Mouse (Mus musculus) urinary bladder, postnatal 36 days (tissue): ENCODE results near the gene Trim2.
A peak's percentile ranks its signal among the peaks of the same experiment; 100 is the strongest.

Experiments
- DNase-seq, 2 experiments: peaks; one replicate each; pipeline ENCODE4 v3.0.0; 2022; ENCODE audit warnings: low spot score in 2 of 2, mixed read lengths in 1 of 2

The Trim2 gene

DNA sequence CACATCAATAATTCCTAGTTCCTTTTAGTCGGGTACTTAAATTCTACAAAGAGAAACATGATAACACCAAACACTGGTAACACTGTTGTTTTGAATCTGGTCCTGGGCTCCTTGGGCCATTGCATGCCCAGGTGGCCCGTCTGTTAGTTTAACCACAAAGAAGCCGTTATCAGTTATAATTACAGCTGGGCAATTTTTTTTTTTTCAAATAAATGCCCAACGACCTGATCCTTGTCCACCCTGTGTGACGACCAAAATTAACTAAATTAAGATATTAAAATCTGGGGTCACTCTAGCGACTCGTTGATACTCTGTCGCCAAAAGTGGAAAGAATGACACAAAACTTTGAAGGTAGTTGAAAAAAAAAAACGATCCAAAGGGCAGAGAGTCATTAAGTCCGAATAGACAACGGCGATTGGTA, 151.9 kb downstream of the Trim2 start:
- DNase-seq, result no peak

DNA sequence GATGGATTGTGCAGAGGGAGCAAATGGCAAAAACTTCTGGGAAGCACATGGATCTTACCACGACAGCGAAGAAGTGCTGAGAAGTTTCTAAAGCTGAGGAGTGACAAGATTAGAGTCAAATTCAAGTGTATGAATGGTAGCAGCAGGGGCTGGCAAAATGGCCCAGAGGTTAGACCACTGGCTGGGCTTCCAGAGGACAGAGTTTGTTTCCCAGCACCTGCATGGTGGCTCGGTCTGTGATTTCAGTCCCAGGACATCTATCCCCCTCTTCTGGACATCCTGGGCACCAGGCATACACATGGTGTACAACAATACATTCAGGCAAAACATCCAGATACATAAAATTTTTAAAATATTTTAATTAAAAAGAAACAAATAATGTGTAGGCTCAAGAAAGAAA, 156.8 kb downstream of the Trim2 start:
- DNase-seq, result no peak

DNA sequence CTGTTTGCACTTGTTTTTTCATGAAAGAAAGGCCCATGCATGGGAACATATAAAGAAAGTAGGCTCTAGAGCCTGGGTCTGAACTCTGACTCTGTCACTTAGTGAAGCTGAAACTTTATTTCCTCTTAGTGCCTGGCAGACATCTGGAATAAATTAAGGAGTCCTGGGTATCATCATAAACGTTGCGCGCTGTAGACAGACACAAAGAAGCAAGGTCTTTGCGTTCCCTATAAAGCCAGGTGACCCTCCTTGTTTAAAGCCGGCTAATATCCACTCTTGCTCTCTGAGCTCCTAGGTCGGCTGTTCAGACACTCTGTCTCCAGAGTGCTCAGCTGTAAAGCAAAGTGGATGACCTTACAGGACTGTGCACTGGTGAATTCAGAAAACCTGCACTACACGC, 165.7 kb downstream of the Trim2 start:
- no peak for DNase-seq

DNA sequence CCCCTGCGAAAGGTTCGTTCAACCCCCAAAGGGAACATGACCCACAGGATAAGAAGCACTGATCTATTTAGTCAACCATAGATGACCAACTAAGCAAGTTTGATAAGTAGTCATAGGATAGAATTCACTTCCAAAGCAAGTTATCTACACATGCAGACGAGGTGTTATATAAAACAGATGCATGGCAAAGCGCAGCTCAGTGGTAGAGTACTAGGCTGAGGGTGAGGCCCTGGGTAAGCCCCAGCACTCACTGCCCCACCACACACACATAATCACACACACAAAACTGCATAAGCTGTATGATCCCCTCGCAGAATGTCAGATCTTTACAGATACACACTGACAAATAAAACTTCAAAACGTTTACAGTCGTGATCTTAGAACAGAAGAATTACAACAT, 170.2 kb downstream of the Trim2 start:
- no peak for DNase-seq

DNA sequence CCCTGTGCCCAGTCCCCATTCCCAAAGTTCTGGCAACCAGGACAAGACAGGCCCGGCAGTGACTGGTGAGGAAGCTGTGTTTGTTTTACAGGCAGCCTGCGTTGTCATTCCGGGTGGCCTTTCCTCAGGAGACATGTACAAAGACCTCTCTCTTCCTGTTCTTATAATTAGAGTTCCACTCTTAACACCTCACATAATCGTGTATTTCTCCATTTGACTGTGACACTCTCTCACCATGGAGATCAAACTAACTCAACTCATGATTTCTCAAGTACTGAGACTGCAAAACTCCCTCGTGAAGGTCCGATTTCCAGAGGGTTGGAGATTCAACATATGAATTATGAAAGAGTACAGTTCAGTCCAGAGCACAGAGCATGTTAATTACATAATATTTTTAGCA, 170.7 kb downstream of the Trim2 start:
- no peak for DNase-seq

DNA sequence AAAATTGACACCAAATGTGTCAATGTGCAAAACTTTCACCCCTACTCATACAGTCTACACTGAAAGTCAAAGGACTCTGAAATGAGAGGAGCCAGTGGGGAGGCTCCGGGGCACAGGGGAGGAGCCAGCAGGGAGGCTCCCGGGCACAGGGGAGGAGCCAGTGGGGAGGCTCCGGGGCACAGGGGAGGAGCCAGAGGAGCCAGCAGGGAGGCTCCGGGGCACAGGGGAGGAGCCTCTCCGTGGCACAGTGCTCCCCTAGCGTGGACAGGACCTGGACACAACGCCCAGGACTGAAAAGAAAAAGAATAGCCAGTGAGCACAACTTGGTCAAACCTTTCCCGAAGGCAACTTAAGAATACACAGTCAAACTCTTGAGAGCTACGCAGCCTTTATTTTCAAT, 171.3 kb downstream of the Trim2 start:
- peak in 1 of 2 experiments; percentile 23 for DNase-seq

DNA sequence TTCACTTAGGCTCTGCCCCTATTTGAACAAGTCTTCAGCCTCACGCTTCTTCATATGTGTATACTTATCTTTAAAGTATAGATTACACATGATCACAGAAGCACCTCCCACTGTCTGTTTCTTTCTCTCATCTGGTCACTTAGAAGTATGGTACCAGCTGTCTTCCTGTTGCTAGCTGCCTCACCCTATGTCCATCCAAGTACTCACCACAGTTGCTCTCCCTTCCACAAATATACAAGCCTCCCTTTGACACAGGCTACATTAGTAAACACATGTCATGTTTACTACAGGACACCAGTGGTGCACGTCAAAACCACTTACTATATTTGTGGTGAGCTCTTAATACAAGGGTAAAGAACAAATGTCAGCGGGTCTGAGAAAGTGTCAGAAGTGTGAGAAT, 175.3 kb downstream of the Trim2 start:
- DNase-seq, result no peak

DNA sequence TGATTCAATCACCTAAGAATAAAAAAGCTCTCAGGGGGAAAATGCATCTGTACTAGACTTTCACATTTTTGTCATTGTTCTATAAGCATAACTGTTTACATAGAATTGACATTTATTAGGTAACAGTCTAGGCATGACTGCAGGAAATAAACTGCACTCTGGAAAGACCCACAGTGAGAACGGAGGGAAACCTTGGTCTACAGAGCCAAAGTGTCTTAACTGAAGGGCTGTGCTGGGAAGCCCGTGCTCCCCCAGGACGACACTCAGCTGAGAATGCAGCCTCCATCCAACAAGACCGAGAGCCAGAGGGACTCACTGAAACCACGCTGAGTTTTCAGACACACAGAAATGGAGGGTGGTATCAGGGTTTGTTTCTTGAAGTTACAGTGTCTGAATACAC, 175.9 kb downstream of the Trim2 start:
- no peak for DNase-seq

DNA sequence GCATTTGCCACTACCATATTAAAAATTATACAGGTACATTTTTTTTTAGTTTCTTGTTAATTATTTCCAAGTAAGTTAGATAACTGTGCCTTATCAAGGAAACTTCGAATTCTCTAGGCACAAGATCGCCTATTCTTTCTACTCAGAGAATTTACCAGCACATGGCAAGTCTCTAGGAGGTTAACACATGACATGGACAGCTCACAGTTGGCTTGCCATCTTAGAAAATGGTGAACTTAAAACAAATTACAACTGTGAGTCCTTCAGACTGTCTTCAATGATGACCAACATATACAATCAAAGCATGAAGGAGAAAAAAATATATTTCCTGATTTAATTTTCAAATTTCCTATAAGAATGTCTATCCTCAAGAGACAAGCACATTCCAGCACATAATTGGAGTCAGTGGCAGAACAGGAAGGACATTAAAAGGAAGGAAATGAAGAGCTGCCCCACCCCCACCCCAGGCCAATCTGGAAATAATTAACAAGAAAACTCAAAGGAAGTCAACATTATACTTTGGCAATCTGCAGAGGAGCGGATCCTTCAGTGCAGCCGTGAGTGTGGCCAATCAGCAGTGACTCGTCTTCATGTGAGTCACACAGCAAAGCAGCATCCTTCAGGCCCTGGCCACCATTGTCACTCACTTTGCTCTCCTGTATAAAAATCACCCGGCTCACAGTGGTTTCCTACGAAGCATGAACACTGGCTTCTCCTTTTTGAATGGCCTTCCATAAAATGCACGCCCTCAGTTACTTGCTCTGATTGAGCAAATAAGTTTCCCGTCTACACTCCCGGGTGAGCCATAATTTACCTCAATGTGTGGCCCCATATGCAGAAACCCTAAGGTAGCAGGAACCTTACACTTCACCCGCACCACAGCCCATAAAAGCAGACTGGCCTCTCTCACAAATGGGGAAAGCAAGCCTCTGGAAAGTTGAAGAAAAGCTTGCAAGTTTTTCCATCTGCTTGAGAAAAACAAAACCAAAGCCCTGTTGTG, 177.5 kb downstream of the Trim2 start:
- no peak for DNase-seq

DNA sequence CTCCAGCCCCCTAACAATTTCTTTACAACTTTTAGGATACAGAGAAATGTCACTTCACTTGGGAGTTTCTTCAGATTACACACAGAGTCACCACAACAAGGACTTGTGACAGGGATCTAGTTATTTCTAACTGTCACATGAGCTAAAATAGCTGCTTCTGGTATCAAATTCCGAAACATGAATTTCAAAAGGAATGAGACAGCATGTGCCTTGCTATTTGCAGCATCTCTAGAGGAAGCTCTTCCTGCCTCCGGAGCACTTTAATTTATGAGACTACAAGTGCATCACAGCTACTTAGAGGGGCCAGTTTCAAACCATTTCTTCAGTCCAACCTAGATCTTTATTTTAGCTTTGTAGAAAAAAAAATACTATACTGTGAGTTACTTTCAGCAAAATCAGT, 179.2 kb downstream of the Trim2 start:
- DNase-seq, result no peak

DNA sequence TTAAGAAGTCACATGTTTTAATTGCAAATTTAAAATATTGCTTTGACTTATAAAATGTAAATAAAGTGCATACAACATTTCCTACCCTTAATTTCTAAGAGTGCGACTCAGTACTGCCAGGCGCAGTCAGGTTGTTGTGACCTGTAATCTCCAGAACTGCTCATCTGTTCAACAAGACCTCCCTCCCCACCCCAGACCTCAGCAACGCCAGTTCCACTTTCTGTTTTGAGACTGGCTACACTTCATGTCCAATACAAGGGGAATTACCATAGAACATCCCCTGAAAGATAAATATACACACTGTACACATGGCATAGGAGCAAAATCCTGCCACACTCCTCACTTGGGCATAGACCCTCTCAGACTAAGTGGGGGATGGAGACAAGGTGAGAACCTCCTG, 180.0 kb downstream of the Trim2 start:
- no peak for DNase-seq

DNA sequence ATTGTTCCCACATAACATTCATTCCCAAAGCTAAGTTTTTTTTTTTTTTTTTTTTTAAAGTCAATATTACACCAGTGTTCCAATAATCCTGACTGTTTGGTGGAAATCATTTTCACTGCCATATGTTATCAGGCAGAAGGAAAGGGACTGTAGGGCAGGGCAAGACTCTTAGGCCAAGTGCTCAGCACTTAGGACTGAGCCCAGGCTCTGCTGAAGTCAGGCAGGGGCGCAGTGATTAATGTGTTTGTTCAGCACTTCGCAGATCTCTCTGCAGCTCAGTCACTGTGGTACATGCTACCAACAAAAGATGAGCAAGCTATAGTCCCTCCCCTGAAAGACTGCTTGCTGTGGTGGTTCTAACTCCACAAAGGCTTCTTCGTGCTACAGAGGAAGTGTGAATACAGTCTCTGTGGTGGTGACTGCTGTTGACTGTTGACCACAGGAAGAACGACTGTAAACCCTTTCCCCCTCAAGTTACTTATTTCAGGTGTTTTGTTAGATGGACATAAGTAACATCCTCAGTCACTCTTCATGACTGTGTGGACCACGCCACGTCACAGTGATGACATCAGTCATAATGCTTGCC, 180.9 kb downstream of the Trim2 start:
- DNase-seq, result no peak

DNA sequence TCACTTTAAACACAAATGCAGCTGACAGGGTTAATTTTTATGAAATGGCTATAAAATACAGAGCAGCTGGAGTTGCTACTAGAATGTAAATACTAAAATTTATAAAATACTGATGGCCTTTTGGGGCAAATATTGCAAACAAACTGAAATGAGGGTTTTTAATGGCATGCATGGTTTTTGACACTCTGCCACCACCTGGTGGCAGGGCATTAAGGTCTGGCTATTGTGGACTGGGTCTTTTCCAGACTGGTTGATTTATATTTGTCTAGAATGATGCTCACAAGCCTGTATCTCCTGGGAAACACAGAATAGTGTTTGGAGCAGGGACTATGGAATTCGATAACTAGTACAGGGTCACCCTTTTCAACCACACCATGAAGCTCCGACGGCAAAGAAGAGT, 183.2 kb downstream of the Trim2 start:
- peak; percentile 13 to 22 for DNase-seq

DNA sequence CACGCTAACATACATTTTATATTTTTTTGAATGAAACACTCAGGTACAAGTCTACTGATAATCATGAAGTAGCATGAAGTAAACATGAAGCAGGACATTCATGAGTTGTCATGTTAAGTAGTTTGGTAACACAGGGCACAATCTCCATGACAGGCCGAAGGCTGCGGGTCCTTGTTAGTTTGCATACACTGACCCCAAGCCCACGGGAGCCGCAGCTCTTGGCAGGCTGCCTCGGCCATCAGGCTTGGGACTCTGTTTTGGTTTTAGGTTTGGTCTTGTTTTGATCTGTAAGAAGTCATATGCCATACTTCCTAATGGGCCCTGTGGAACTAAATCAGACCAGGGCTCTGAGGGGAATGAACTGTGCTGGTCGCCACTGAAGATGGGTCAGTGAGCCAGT, 188.0 kb downstream of the Trim2 start:
- DNase-seq, result no peak

DNA sequence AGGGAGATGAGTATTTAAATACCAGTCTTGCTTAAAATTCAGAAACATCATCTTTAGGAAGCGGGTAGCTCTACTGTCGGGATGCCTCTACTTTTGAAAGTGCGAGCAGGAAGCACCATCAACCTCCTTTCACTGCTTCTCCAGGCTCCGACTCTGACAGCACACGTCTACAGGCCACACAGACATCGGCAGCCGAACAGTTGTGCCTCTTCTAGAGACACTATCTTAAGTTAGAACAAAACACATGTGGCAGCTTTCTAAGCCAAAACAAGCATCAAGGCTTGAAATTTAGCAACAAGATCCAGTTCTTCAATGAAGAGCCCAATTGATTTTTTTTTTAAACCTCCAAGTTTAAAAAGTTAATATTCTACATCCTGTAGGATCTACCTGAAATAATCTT, 188.5 kb downstream of the Trim2 start:
- no peak for DNase-seq
